In the genomic region with DNA sequence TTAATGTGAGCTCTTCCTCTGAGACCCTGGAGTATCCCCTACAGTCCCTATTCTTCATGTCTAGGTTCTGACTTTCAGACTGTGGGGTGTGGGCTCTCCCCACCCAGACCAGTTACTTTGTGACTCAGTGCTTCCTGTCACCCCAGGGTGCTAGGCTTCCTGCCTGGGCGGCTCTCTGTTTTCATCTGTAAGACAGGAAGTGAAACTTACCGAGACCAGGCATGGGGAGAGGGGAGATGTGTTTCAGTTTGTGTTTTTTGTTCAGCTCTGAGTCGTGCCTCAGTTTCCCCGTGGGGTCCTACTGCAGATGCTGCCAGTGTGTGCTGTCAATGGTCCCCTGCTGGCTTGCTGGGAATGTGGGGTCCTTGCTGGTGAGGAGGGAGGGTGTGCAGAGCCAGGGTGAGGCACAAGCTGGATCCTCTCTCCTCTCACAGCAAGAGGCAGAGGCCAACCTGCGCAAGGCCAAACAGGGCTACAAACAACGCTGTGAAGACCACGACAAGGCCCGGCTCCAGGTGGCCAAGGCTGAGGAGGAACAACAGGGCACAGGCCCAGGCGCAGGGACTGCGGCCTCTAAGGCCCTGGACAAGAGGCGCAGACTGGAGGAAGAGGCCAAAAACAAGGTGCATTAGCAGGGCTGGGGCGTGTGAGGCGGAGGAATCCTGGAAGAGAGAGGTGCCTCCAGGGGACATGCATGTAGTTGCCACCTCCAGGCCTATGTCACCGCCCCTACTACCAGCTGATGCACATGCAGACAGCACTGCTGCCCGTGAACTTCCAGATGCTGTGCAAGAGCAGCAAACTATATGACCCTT, we compare ENCODE assay signal across 9 mouse cellular contexts. TPM values are rescaled to one million over a fixed set of nuclear protein-coding genes. Genes with fewer than 3 reads are reported as not detected.
DNase-seq lines count a peak whose midpoint lies in the region; ATAC-seq lines count a peak whose summit lies in the region.
"Had no signal": no experiment of that assay in that cellular context is flagged by ENCODE, and none has a peak within 500 bp of the region (broad histone marks: within the 10 kb centered on the region; RNA-seq: fewer than 3 reads in every experiment).

No protein-coding gene starts in this region.

- 50% methylated on average over 15 of the region's 15 CpGs for WGBS in macrophage (ENCODE audit: missing documents)

- peak; percentile 70 for DNase-seq in lung, postnatal 25 days (ENCODE audit: low spot score)
- no peak for DNase-seq in lung, postnatal 14 days
- DNase-seq in thymus, postnatal 0 days (ENCODE audit: low spot score) = peak; percentile 83
- no peak for DNase-seq in adrenal gland, postnatal 36 days
- no peak for DNase-seq in layer of hippocampus, adult 11-12 months (ENCODE audit: low spot score)

- peaks cover 98% of the 10 kb centered on the region for H3K79me2 ChIP-seq in macrophage (ENCODE audit: inconsistent target)

- H3K4me3 ChIP-seq in macrophage (ENCODE audit: inconsistent target) = no peak overlapping the region
- H3K4me3 ChIP-seq: forebrain, embryonic 10.5 days had no signal

- H3K27ac ChIP-seq in macrophage = peak overlapping the region; percentile 79
- H3K27ac ChIP-seq: forebrain, embryonic 10.5 days had no signal

- peak; percentile 91 for ATAC-seq in activated CD4-positive, CD25-positive, alpha-beta regulatory T cell, adult 4 months
- ATAC-seq in cerebellum, adult (ENCODE audit: insufficient number of reproducible peaks, low FRiP score, low TSS enrichment) = no peak

- peaks cover 93% of the 10 kb centered on the region for H3K36me3 ChIP-seq in macrophage (ENCODE audit: inconsistent target)

RNA-seq across cellular contexts. Expression of a gene that starts 8.0 kb away (rescaled TPM):
- polyA plus RNA-seq in activated CD4-positive, CD25-positive, alpha-beta regulatory T cell, adult 4 months (2017; shearing (Covaris generic)) = 100 to 1,000 TPM; 196 to 326 TPM
- 100 to 1,000 TPM in 23 of 26 experiments, 10 to 100 TPM in 3; 60.1 to 650 (median 256) TPM for total RNA-seq in macrophage (2018; cell fraction: chromatin; rRNA removed)
- 100 to 1,000 TPM in 7 of 26 experiments, 10 to 100 TPM in 19; 38.3 to 135 (median 73.0) TPM for total RNA-seq in macrophage (2018; cell fraction: cytosol; rRNA removed)
- total RNA-seq in macrophage (2018; cell fraction: nucleus; rRNA removed) = 100 to 1,000 TPM in 19 of 26 experiments, 10 to 100 TPM in 7; 53.9 to 429 (median 152) TPM
- polyA plus RNA-seq in macrophage (2018) = 56.2 to 124 TPM (median 74.2 TPM) in 3 replicates
- 179 and 206 TPM in 2 replicates for polyA plus RNA-seq in thymus, postnatal 0 days (2015; fragmentation: Nextera tagmentation; extraction: Ambion mirVana)
- 1 to 10 TPM; 4.5 to 5.4 TPM for total RNA-seq in adrenal gland, postnatal 36 days (2021)

RNA-seq across cellular contexts. Expression of a gene that starts 15.2 kb away (rescaled TPM):
- polyA plus RNA-seq in activated CD4-positive, CD25-positive, alpha-beta regulatory T cell, adult 4 months (2017; shearing (Covaris generic)) = 100 to 1,000 TPM; 174 to 175 TPM
- total RNA-seq in macrophage (2018; cell fraction: chromatin; rRNA removed) = 10 to 100 TPM in 15 of 26 experiments, 1 to 10 TPM in 11; 2.7 to 32.6 (median 15.8) TPM
- 10 to 100 TPM; 24.1 to 50.6 (median 34.6) TPM for total RNA-seq in macrophage (2018; cell fraction: cytosol; rRNA removed)
- 10 to 100 TPM in 17 of 26 experiments, 1 to 10 TPM in 9; 5.7 to 31.9 (median 11.6) TPM for total RNA-seq in macrophage (2018; cell fraction: nucleus; rRNA removed)
- 51.6 to 65.8 TPM (median 54.3 TPM) in 3 replicates for polyA plus RNA-seq in macrophage (2018)
- polyA plus RNA-seq in thymus, postnatal 0 days (2015; fragmentation: Nextera tagmentation; extraction: Ambion mirVana) = 153 and 158 TPM in 2 replicates
- 100 to 1,000 TPM in 1 of 2 experiments, 10 to 100 TPM in 1; 92.8 to 108 TPM for total RNA-seq in adrenal gland, postnatal 36 days (2021)

RNA-seq across cellular contexts. Expression of a gene that starts 22.5 kb away (rescaled TPM):
- polyA plus RNA-seq in activated CD4-positive, CD25-positive, alpha-beta regulatory T cell, adult 4 months (2017; shearing (Covaris generic)) = 100 to 1,000 TPM; 346 to 370 TPM
- 100 to 1,000 TPM in 8 of 26 experiments, 10 to 100 TPM in 18; 25.2 to 137 (median 85.2) TPM for total RNA-seq in macrophage (2018; cell fraction: chromatin; rRNA removed)
- total RNA-seq in macrophage (2018; cell fraction: cytosol; rRNA removed) = 100 to 1,000 TPM; 389 to 647 (median 497) TPM
- total RNA-seq in macrophage (2018; cell fraction: nucleus; rRNA removed) = 100 to 1,000 TPM in 20 of 26 experiments, 10 to 100 TPM in 6; 53.9 to 194 (median 123) TPM
- 427 to 512 TPM (median 481 TPM) in 3 replicates for polyA plus RNA-seq in macrophage (2018)
- polyA plus RNA-seq in thymus, postnatal 0 days (2015; fragmentation: Nextera tagmentation; extraction: Ambion mirVana) = 640 and 681 TPM in 2 replicates
- 1,000 to 10,000 TPM; 1,198 to 1,301 TPM for total RNA-seq in adrenal gland, postnatal 36 days (2021)

RNA-seq across cellular contexts. Expression of a gene that starts 28.1 kb away (rescaled TPM):
- polyA plus RNA-seq in activated CD4-positive, CD25-positive, alpha-beta regulatory T cell, adult 4 months (2017; shearing (Covaris generic)) = 10 to 100 TPM; 13.2 to 17.0 TPM
- 10 to 100 TPM; 13.8 to 55.3 (median 40.0) TPM for total RNA-seq in macrophage (2018; cell fraction: chromatin; rRNA removed)
- 1 to 10 TPM; 2.5 to 9.0 (median 5.6) TPM for total RNA-seq in macrophage (2018; cell fraction: cytosol; rRNA removed)
- 10 to 100 TPM in 25 of 26 experiments, 1 to 10 TPM in 1; 8.8 to 34.3 (median 23.0) TPM for total RNA-seq in macrophage (2018; cell fraction: nucleus; rRNA removed)
- 3.3 to 10.6 TPM (median 4.0 TPM) in 3 replicates for polyA plus RNA-seq in macrophage (2018)
- 5.2 and 5.8 TPM in 2 replicates for polyA plus RNA-seq in thymus, postnatal 0 days (2015; fragmentation: Nextera tagmentation; extraction: Ambion mirVana)
- 10 to 100 TPM; 20.2 to 20.3 TPM for total RNA-seq in adrenal gland, postnatal 36 days (2021)

RNA-seq across cellular contexts. Expression of a gene that starts 36.1 kb away (rescaled TPM):
- polyA plus RNA-seq in activated CD4-positive, CD25-positive, alpha-beta regulatory T cell, adult 4 months (2017; shearing (Covaris generic)) = 100 to 1,000 TPM; 828 to 877 TPM
- total RNA-seq in macrophage (2018; cell fraction: chromatin; rRNA removed) = 10 to 100 TPM in 1 of 26 experiments, 1 to 10 TPM in 15, under 1 TPM in 10; 0.44 to 23.6 (median 1.4) TPM
- 1 to 10 TPM; 2.0 to 8.6 (median 4.4) TPM for total RNA-seq in macrophage (2018; cell fraction: cytosol; rRNA removed)
- total RNA-seq in macrophage (2018; cell fraction: nucleus; rRNA removed) = 1 to 10 TPM in 24 of 26 experiments, under 1 TPM in 2; 0.29 to 5.9 (median 2.2) TPM
- polyA plus RNA-seq in macrophage (2018) = 4.0 to 9.8 TPM (median 4.7 TPM) in 3 replicates
- 137 and 152 TPM in 2 replicates for polyA plus RNA-seq in thymus, postnatal 0 days (2015; fragmentation: Nextera tagmentation; extraction: Ambion mirVana)
- 10 to 100 TPM; 30.2 to 42.9 TPM for total RNA-seq in adrenal gland, postnatal 36 days (2021)

Comparison
In these comparisons a context has a peak if more than half of its experiments do, and no peak if none do; other contexts are left out.
1. DNase-seq: peak in lung, postnatal 25 days (single experiment) and thymus, postnatal 0 days (single experiment); none in lung, postnatal 14 days (single experiment), adrenal gland, postnatal 36 days (0 of 2) and layer of hippocampus, adult 11-12 months (single experiment).